Mouse (Mus musculus) testis, adult 2 months (tissue): Measurements from ENCODE around the gene Cadps.

Experiments used
- CTCF ChIP-seq: fragments of 200-500 bp; IDR thresholded peaks from 2 replicates; pipeline ENCODE4 v1.5.1; 2012; ENCODE audit warnings: low read depth, mild to moderate bottlenecking, inconsistent platforms, low read length, moderate library complexity; ENCODE audit not compliant: control insufficient read depth, insufficient read depth, insufficient replicate concordance
- POLR2A ChIP-seq: fragments of 200-500 bp; IDR thresholded peaks from 2 replicates; pipeline ENCODE4 v1.6.1; 2012; ENCODE audit warnings: low read depth, mild to moderate bottlenecking, inconsistent platforms, low read length, moderate library complexity; ENCODE audit not compliant: control insufficient read depth

DNA sequence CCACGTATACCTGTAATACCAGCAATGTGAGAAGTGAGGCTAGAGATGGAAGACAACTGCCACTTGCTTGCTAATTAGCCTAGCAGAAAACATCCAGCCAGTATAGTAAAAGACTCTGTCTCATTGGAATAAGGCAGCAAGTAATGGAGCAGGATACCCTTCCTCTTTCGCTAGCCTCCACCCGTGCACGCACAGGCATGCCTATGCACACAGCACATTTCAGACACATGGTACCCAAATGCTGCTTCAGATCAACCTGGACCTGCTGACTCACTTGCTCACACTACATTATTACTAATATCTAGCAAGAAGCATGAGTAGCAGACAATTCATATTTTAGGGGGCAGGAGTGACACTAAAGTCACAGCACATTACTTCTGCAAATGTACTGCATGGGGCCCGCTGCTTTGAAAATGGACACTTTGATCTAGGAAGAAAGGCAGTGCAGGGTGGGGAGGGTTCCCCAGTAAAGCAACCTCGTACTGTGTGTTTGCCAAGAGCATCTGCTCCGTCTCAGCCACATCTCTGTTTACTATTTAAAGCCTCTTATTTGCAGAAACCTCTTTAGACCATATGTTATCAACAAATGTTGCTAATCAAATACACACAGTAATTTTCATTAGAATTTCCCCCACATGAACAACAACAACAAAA, 263.8 kb downstream of the Cadps start:
- TF ChIP-seq POLR2A (no peak), CTCF (no peak)
